Mouse (Mus musculus): ENCODE measurements around the gene Ifitm3. TPM values are rescaled to one million over a fixed set of nuclear protein-coding genes. Genes with fewer than 3 reads are reported as not detected.

Ifitm3 gene
- total and polyA plus RNA-seq, 3 experiments = not detected

DNA sequence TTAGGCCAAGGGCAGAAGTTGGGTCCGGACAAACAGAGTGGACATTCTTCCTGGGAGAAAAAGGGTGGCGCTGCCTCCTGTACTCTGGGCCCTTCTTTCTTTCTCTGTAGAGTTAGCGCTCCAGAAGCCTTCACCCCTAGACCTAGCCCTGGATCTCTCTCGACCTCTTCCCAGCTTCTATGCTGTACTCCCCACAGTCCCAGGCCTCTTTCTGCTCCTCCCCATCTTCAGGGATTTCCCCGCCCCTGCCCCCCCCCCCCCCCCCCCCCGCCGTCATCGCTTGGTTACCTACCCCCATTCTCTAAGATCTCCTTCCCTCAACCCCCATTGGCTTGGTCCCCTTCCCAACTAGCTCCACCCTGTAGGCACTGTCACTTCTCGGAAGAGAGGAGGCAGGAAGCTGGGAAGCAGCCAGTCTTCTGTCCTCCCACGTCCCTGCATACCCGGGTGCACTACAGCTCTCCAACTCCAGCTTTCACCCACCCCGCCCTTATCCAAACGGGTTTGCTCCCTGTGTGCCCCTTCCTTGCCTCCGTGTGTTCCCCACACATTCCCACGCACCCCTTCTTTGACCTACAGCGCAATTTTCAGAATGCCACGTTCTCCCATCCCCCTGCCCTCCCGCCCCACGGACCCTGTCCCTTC lies 37.1 kb upstream of the Ifitm3 start:
- H3K36me3 ChIP-seq (replicated peaks) = no peaks in the 10 kb centered on the region
- H3K9me3 ChIP-seq (replicated peaks) = no peaks in the 10 kb centered on the region
- H3K4me3 ChIP-seq (ENCODE audit: low read depth, low read length) = peak overlapping the region; percentile 53; the same call in 1 of the 2 replicates
- H3K4me1 ChIP-seq (ENCODE audit: insufficient read depth, low read depth, low read length) = peaks cover 25% of the 10 kb centered on the region
- ATAC-seq (ENCODE audit: extremely low read depth, insufficient number of reproducible peaks, low FRiP score, poor library complexity, severe bottlenecking) = no peak
- TF ChIP-seq CTCF (IDR thresholded peaks at IDR 0.05; ENCODE audit: low read depth, low read length) (no peak), TAL1 (conservative IDR thresholded peaks at IDR 0.05; ENCODE audit: low read depth, low read length) (no peak), POLR2AphosphoS5 (IDR thresholded peaks at IDR 0.05; ENCODE audit: insufficient replicate concordance, low read depth, low read length) (no peak), GATA2 (IDR thresholded peaks at IDR 0.05; ENCODE audit: borderline replicate concordance, low read depth, low read length) (no peak), GATA1 (IDR thresholded peaks at IDR 0.05; ENCODE audit: borderline replicate concordance, low read length) (no peak)
- no peak for DNase-seq (ENCODE audit: low spot score)
- H3K27me3 ChIP-seq (ENCODE audit: insufficient read depth, low read length) = peaks cover 22% of the 10 kb centered on the region

DNA sequence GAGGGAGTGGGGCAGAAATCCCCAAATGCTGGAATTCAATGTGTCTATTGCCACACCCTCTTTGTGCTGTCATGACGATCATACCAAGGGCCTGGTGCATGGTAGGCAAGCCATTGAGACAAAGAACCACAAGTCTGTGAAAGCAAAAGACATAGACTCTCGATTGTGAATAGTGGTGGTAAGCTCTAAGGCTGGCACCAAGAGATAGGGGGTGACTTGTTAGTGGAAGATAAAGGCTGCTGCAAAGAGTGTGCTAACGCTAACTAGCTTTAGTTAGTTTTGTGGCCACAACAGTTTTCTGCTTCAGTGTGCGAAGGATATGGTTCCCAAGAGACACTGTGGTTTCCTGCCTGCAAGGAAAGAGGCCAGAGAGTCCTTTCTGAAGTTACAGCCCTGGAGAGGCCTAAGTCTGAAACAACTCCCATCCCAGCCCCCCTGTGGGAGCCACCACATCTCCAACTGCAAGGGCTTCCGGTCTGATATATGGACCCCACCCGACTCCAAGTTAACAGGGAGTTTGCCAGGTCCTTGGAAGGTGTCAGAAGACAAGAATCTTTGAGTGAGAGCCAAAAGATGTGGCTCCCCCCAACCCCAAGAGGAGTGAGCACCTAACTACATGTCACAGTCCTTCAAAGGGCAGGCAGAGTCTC lies 36.5 kb upstream of the Ifitm3 start:
- Histone ChIP-seq H3K9me3 (replicated peaks) (no peaks in the 10 kb centered on the region), H3K36me3 (replicated peaks) (no peaks in the 10 kb centered on the region), H3K4me1 (ENCODE audit: insufficient read depth, low read depth, low read length) (peaks cover 25% of the 10 kb centered on the region), H3K4me3 (ENCODE audit: low read depth, low read length) (no peak overlapping the region), H3K27me3 (ENCODE audit: insufficient read depth, low read length) (peaks cover 22% of the 10 kb centered on the region)
- ATAC-seq (ENCODE audit: extremely low read depth, insufficient number of reproducible peaks, low FRiP score, poor library complexity, severe bottlenecking) = no peak
- no peak for DNase-seq (ENCODE audit: low spot score)
- TF ChIP-seq GATA2 (IDR thresholded peaks at IDR 0.05; ENCODE audit: borderline replicate concordance, low read depth, low read length) = no peak
- TF ChIP-seq TAL1 (conservative IDR thresholded peaks at IDR 0.05; ENCODE audit: low read depth, low read length) = no peak
- TF ChIP-seq CTCF (IDR thresholded peaks at IDR 0.05; ENCODE audit: low read depth, low read length) = no peak
- TF ChIP-seq GATA1 (IDR thresholded peaks at IDR 0.05; ENCODE audit: borderline replicate concordance, low read length) = no peak
- no peak for TF ChIP-seq POLR2AphosphoS5 (IDR thresholded peaks at IDR 0.05; ENCODE audit: insufficient replicate concordance, low read depth, low read length)

DNA sequence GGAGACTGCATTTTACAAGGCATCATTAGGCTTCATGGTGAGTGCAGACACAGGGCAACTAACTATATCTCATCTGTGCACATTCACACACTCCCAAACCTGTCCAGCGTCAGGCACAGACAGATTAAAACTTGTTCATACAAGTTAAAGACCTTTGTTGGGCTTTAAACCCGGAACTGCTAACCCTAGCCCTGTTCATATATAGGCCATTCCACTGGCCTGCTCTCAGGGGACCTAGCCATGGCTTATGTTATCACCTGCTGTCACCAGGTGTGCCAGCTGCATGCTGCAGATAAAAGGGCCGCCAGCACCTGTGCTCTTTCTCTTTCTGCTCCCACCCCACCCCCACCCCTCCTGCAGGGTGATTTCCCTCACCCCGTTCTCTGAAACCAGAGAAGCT lies 32.0 kb upstream of the Ifitm3 start:
- Histone ChIP-seq H3K27me3 (ENCODE audit: insufficient read depth, low read length) (peaks cover 22% of the 10 kb centered on the region), H3K36me3 (replicated peaks) (no peaks in the 10 kb centered on the region), H3K4me1 (ENCODE audit: insufficient read depth, low read depth, low read length) (peaks cover 8% of the 10 kb centered on the region; the same call in 1 of the 2 replicates), H3K9me3 (replicated peaks) (no peaks in the 10 kb centered on the region), H3K4me3 (ENCODE audit: low read depth, low read length) (no peak overlapping the region)
- DNase-seq (ENCODE audit: low spot score) = no peak
- TF ChIP-seq GATA1 (IDR thresholded peaks at IDR 0.05; ENCODE audit: borderline replicate concordance, low read length) = no peak
- TF ChIP-seq GATA2 (IDR thresholded peaks at IDR 0.05; ENCODE audit: borderline replicate concordance, low read depth, low read length) = no peak
- TF ChIP-seq TAL1 (conservative IDR thresholded peaks at IDR 0.05; ENCODE audit: low read depth, low read length) = no peak
- TF ChIP-seq CTCF (IDR thresholded peaks at IDR 0.05; ENCODE audit: low read depth, low read length) = no peak
- no peak for TF ChIP-seq POLR2AphosphoS5 (IDR thresholded peaks at IDR 0.05; ENCODE audit: insufficient replicate concordance, low read depth, low read length)
- no peak for ATAC-seq (ENCODE audit: extremely low read depth, insufficient number of reproducible peaks, low FRiP score, poor library complexity, severe bottlenecking)

DNA sequence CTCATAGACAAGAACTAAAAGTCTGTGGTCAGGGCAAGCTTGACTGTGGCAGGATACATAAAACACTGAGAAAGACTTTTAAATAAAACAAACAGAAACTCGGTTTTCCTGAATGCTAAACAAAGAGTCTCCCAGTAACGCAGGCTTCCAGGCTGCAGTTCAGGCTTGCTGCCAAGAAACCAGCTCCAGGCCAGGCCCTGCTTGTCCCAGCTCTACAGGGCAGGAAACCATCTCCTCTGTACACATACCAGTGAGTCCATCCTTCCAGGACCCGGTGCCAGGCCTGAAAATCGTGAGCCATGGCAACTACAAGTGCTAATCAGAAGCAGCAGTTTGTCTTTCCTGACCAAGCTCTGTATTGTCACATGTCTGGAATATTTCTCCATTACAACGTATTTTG lies 31.1 kb upstream of the Ifitm3 start:
- no peak for TF ChIP-seq CTCF (IDR thresholded peaks at IDR 0.05; ENCODE audit: low read depth, low read length)
- no peak for TF ChIP-seq GATA2 (IDR thresholded peaks at IDR 0.05; ENCODE audit: borderline replicate concordance, low read depth, low read length)
- no peak for TF ChIP-seq POLR2AphosphoS5 (IDR thresholded peaks at IDR 0.05; ENCODE audit: insufficient replicate concordance, low read depth, low read length)
- no peak for TF ChIP-seq TAL1 (conservative IDR thresholded peaks at IDR 0.05; ENCODE audit: low read depth, low read length)
- TF ChIP-seq GATA1 (IDR thresholded peaks at IDR 0.05; ENCODE audit: borderline replicate concordance, low read length) = no peak
- H3K36me3 ChIP-seq (replicated peaks) = no peaks in the 10 kb centered on the region
- H3K9me3 ChIP-seq (replicated peaks) = no peaks in the 10 kb centered on the region
- H3K4me1 ChIP-seq (ENCODE audit: insufficient read depth, low read depth, low read length) = no peaks in the 10 kb centered on the region
- H3K4me3 ChIP-seq (ENCODE audit: low read depth, low read length) = no peak overlapping the region
- no peak for DNase-seq (ENCODE audit: low spot score)
- no peak for ATAC-seq (ENCODE audit: extremely low read depth, insufficient number of reproducible peaks, low FRiP score, poor library complexity, severe bottlenecking)
- H3K27me3 ChIP-seq (ENCODE audit: insufficient read depth, low read length) = peaks cover 17% of the 10 kb centered on the region

DNA sequence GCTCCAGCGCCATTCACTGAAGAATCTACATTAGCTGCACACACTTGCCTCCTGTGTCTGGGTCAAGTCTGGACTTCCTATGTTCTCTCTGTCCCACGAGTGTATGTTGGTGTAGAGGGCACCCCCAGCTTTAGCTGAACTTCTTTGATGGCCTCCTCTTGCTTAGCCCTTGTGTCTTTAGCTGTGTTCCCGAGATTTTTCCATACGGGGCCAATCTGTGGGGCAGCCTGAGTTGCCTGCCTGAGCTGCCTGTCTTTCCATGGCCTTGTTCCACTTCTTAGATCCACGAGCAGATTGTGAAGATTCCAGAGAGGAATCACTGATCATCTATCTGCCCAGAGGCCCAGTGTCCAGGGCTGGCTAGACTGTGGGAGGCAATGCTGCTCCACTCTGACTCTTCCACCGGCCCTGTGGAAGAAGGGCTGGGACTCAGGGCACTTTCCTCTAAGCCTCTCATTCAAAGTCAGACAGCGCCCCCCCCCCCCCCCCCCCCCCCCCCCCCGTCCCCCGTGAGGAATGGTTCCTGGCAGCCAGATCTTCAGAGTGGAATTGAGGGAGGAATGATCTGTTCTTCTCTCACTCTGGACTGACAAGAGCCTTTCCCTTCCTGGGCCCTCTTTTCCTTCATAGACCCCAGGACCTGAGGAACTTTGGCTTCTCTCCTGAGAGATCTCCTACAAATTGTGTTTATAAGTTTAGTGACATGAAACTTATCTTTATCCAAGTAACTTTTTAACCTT lies 30.5 kb upstream of the Ifitm3 start:
- Histone ChIP-seq H3K36me3 (replicated peaks) (no peaks in the 10 kb centered on the region), H3K27me3 (ENCODE audit: insufficient read depth, low read length) (peaks cover 14% of the 10 kb centered on the region), H3K9me3 (replicated peaks) (no peaks in the 10 kb centered on the region), H3K4me1 (ENCODE audit: insufficient read depth, low read depth, low read length) (no peaks in the 10 kb centered on the region), H3K4me3 (ENCODE audit: low read depth, low read length) (no peak overlapping the region)
- DNase-seq (ENCODE audit: low spot score) (no peak), ATAC-seq (ENCODE audit: extremely low read depth, insufficient number of reproducible peaks, low FRiP score, poor library complexity, severe bottlenecking) (no peak)
- TF ChIP-seq CTCF (IDR thresholded peaks at IDR 0.05; ENCODE audit: low read depth, low read length) = no peak
- no peak for TF ChIP-seq GATA2 (IDR thresholded peaks at IDR 0.05; ENCODE audit: borderline replicate concordance, low read depth, low read length)
- no peak for TF ChIP-seq POLR2AphosphoS5 (IDR thresholded peaks at IDR 0.05; ENCODE audit: insufficient replicate concordance, low read depth, low read length)
- no peak for TF ChIP-seq GATA1 (IDR thresholded peaks at IDR 0.05; ENCODE audit: borderline replicate concordance, low read length)
- TF ChIP-seq TAL1 (conservative IDR thresholded peaks at IDR 0.05; ENCODE audit: low read depth, low read length) = no peak

Data from G1E (cell line).